Mouse (Mus musculus) megakaryocyte progenitor cell, adult 5-6 weeks (primary cell): Measurements from ENCODE around the gene Ifi205. TPM values are rescaled to one million over a fixed set of nuclear protein-coding genes. Genes with fewer than 3 reads are reported as not detected.
"Not testable (repeated sequence)": the region's sequence is repeated elsewhere in the genome, so short reads cannot be mapped to it uniquely, and the experiment has no call there.

Source experiments
- ATAC-seq: replicated peaks from 2 replicates; pipeline ENCODE4 v1.8.0; 2016; ENCODE audit warnings: mild to moderate bottlenecking, moderate TSS enrichment, inconsistent platforms; ENCODE audit not compliant: poor library complexity
- total RNA-seq, 2 experiments: library from RNA; stranded (forward) in 1 of 2; stranded (reverse) in 1 of 2; fragments of 157-497, 149-512 nt in 1 of 2; fragments of 200-1000 nt in 1 of 2; gene quantifications; 2 replicates each; pipeline versions ENCODE4 v1.2.3 to v1.2.4; 2015 to 2017

Ifi205 gene
- total RNA-seq (2015) (5.5 and 7.7 TPM in 2 replicates), total RNA-seq (2017) (1.8 and 6.5 TPM in 2 replicates)

DNA sequence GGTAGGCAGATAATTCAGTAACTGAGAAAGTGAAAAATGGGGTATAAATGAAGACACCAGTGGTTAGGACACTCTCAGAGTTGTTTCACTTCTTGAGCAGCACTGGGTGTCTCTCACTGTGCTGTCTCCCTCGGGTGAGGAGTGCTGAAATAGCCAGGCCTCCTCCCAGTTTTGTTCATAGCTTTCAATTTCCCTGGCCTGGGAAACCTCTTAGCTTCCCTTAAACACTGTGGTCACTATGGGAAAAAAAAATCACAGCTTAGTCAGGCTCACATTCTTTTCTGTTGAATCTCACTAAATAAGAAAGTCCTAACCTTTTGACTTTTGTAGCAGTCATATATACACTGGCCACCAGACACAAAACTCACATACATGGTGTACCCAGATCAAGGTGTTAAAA lies at the start of gene Ifi205:
Gene Ifi205 (minus strand): TSS at position 113 of the 400 bp plus-strand sequence.
- ATAC-seq, result 0 out of 2 replicates have a peak, but pooled peaks have one; percentile 20

DNA sequence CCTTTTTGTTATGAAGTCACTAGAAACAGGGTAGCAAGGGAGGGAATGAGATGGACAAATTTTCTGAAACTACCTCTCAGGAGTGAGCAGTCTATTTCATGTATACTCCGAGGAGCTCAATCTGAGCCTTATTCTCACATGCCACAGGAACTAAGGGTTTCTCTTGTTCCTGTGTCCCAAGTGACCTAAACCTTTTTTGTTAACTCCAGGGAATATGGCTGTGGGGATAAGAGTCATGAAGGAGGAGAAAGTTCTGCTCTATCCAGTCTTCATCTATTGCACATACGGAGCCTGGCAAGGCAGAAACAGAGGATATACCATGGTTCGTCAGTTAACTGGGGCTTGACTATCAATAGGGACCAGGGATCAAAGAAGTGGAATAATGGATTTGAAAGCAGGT lies 34.7 kb upstream of the Ifi205 start, which contains the start of gene Olfr430:
Gene Olfr430 (plus strand): TSS at position 301 of the 400 bp plus-strand sequence.
- no peak for ATAC-seq

DNA sequence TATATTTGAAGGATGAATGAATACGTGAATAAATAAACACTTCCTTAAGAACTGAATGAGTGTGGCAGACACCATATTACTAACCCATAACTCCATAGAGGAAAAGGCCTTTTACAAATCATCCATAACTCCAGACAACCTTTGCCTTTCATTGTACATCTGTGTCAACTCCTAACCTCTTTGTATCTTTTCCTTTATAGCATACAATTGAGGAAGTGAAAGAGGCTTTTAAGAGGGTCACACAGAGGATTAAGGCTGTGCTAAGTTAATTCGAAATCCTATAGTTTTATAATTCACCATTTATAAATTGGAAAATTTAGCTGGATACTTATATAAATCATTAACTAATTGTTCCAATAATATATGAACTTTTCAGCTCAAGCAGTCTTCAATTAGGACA lies 23.6 kb upstream of the Ifi205 start:
- peak; percentile 51 for ATAC-seq

GRCm38 (mm10) chr1:174052981-174053380 lies 21.4 kb upstream of the Ifi205 start:
- ATAC-seq, result peak; percentile 9; the same call in 1 of the 2 replicates

GRCm38 (mm10) chr1:174051931-174052536 lies 20.4 kb upstream of the Ifi205 start:
- peak; percentile 56 for ATAC-seq

DNA sequence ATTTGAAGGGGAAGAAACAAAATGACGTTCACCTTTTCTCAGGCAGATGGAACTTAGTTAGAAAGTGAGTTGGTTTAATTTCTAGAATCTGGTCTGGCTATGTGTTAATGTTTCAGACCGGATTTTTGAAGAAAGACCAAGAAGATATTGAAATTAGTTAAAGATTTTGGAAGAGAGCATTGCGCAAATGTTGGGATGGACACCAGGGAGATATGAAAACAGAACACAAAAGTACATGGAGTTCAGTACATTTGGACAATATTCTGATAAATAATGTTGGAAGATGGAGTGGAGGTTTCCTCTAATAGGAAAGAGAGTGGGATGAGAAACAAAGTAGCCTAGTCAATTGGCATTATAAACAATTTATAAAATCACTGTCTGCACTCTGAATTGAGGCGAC lies 19.9 kb upstream of the Ifi205 start:
- ATAC-seq, result no peak

- no peak for ATAC-seq
Measured at GRCm38 (mm10) chr1:174050532-174050931, 18.9 kb upstream of the Ifi205 start.

DNA sequence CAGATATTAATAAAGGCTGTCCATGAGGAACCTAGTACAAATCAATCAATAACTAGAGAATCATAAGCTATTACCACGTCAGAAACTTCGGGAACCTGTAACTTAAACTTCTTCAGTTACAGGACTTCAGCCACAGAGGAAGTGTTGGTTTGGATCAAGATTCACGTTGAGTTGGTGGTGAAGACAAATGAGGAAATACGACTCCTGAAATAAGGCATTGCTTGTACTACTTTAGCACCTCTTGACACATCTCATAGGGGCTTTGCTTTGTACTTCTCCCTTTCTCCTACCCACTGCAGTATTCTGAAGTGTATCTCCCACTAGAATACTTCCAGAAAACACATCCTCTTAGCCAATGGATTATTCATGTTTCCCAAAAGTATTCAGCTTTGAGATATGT lies 17.7 kb upstream of the Ifi205 start:
- ATAC-seq, result peak; percentile 78

DNA sequence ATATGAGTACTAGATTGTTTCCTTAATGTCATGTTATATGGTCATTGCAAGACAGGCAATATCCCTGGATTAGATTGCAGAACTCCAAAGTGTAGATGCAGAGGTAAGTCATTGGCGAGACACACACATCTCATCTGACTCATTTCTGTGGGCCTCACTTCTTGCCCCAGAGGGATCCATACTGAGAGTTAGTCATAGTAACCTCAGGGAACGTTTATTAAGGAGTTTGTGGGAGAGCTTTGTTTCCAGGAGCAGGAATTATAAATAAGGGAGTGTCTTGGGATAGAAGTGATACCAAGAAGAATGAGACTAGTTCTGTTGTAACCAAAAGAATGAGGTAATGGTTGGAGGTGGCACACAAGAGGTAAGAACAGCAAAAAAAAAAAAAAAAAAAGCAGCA lies 17.3 kb upstream of the Ifi205 start, which contains the start of gene Olfr432:
Gene Olfr432 (plus strand): TSS at position 313 of the 400 bp plus-strand sequence.
- peak; percentile 0; the same call in 1 of the 2 replicates for ATAC-seq

DNA sequence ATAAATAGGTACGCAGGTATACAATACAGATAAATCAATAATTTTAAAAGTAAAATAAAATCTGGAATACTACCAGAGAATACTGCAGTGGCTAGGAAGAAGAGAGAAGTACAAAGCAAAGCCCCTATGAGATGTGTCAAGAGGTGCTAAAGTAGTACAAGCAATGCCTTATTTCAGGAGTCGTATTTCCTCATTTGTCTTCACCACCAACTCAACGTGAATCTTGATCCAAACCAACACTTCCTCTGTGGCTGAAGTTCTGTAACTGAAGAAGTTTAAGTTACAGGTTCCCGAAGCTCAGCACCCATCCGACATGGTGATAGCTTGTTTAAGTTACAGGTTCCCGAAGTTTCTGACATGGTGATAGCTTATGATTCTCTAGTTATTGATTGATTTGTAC lies 16.6 kb upstream of the Ifi205 start:
- ATAC-seq, result peak; percentile 74

DNA sequence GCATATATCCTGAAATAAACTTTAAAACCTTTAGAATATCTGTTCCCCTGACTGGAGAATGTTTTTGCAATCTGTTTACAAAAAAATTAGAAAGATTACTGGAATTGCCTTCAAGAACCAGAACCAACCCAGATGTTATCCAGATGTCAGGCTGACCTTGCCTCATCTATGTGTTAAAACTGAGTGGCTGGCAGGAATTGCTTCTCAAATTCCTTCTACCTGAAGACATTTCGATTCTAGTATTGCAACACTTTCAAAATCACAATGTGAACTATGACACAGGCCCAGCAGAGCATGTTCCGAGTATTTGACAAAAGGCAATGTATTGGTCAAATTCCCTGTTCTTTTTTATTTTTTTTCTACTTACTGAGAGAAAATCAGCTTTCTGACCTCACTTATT lies 12.8 kb upstream of the Ifi205 start:
- no peak for ATAC-seq

- peak; percentile 71 for ATAC-seq
Measured at GRCm38 (mm10) chr1:174042091-174042884, 10.7 kb upstream of the Ifi205 start.

- peak; percentile 79 for ATAC-seq
Measured at GRCm38 (mm10) chr1:174040523-174041177, 9.0 kb upstream of the Ifi205 start, which contains the start of gene Olfr433. TSS of gene Olfr433 (plus strand) at chr1:174040705.

- ATAC-seq, result no peak
Measured at GRCm38 (mm10) chr1:174038480-174038879, 6.9 kb upstream of the Ifi205 start.

DNA sequence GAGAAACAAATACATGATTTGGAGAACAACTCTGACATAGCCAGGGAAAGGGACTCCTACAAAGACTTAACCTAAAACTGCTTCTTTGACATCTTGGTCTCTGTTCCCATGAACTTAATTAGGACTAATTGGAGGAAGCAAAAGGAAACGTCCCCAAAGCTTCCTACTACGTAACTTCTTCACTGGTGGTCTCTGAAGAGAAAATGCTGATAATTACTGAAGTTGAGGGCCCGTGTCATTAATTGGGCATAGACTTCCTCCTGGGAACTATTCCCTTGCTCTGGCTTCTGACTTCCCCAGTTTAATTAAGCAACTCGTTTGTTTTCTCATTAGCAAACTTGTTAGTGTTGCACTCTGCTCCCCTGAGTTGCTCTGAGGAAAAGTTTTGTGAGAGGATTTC lies 4.2 kb upstream of the Ifi205 start:
- no peak for ATAC-seq

- ATAC-seq, result peak; percentile 28; the same call in 1 of the 2 replicates
Measured at GRCm38 (mm10) chr1:174007050-174007449, 24.6 kb downstream of the Ifi205 start.

GRCm38 (mm10) chr1:174004352-174005109 lies 27.1 kb downstream of the Ifi205 start:
- ATAC-seq, result peak; percentile 96

GRCm38 (mm10) chr1:173995003-173995402 lies 36.6 kb downstream of the Ifi205 start:
- no peak for ATAC-seq

GRCm38 (mm10) chr1:173982694-173983305 lies 48.8 kb downstream of the Ifi205 start, which contains the start of gene Ifi202b:
TSS of gene Ifi202b (minus strand) at chr1:173982744.
- ATAC-seq, result not testable (repeated sequence)

DNA sequence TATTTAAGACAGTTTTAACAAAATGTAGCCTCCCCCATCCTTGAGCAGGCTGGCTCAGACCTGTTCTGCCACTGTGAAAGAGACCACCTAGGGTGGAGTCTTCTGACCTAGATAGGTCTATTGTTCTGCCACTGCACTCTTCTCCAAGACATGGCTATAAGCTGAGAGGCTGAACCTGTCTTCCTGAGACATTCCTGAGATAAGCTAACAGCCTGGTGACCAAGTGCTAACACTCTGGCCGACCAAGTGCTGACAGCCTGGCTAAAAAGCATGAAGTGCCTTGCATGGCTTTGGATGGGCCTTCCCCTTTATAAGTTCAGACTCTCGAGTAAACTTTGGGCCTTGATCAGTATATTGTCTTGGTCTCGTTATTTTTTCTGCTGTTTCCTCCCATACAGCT lies 50.6 kb downstream of the Ifi205 start:
- ATAC-seq, result not testable (repeated sequence)
